Mouse (Mus musculus) kidney, adult 9 months (tissue): ENCODE measurements around the gene Glt28d2.

Experiments
- DNase-seq: peaks from one replicate; pipeline ENCODE4 v3.0.0; 2022

Glt28d2 gene

DNA sequence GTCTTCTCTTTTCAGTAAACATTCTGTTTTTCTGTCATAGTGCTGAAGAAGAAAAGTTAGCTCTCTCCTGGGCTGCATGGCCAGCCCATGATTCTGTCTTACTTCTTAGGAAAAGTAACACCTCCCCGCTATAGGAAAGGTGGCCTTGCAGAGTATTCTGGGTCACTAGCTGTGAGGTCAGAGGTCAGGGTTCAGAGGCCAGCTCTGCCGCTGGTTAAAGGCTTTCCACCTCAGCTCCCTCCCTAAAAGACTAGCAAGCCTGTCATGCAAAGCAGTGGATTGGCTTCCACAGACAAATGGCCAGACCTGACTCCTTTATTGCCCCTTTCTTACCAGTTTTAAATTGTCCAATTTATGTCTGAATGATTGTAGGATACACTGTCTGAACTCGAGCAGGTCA is 23.3 kb downstream of the Glt28d2 start:
- no peak for DNase-seq

DNA sequence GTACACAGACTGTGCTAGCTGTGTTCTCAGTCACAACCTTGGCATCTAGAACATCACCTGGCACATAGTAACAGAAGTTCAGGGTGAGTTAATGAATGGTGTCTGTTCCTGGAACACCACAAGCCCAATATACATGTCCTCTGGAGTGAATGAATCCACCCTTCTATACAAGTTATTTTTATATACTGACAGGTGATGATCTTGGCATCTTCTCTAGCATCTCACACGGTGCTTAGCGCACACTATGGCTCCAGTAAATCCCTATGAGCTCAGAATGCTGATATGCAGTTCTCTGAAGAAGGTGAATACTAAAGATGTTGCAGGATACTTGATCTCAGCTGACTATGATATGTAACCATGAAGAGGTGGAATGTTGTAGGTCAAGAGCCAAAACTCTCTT is 24.4 kb downstream of the Glt28d2 start:
- DNase-seq = no peak

DNA sequence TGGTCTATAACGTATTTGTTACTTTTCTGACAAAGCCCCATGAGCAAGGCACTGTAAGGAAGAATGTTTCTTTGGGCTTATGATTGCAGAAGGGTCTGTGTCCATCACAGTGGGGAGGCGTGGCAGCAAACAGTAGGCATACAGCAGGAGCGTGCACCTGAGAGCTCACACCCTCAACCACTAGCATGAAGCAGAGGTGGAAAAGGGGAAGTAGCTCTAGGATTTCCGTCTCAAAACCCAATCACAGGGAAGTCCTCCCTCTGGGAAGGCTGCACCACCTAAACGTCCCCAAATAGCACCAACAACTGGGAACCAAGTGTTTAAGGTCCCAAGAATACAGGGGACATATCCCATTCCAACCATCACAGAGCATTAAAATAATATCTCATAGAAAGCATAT is 26.3 kb downstream of the Glt28d2 start:
- no peak for DNase-seq

DNA sequence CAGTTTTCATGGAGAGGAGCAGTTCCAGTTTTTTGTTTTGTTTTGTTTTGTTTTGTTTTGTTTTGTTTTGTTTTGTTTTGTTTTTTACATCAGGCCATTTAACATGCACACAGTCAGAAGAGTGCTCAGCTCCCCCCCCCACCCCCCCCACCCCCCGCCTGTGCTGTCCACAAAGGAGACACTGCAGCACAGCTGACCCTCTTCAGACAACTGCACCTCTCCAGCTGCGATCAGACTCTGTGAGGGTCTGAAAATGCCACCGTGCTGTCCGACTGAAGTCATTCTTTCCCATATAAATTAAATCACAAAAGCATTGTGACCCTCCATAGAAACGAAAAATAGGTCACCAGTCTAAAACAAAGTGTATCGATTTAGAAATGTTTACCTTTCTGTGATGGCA is 28.0 kb downstream of the Glt28d2 start:
- DNase-seq = no peak

GRCm38 (mm10) chr3:85858140-85859135 is 28.9 kb downstream of the Glt28d2 start:
- DNase-seq = peak; percentile 40

DNA sequence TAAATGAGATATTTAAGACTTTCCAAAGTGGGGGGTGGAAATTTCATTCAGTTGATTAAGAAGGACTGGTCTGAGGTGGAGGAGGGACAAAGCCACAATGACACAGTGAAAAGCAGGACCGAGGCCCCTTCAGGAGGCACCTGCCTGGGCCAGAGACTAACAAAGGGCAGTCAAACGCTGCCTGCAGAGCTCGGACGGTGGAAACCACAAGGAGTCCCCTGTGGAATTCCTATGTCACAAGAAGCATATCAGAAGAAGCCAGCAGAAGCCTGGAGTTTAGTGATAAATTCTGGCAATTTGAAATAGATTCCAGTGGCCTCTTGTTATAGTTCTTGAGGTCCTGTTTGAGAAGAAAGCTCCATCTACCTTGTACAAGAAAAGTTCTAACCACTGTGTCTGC is 30.2 kb downstream of the Glt28d2 start:
- no peak for DNase-seq

- no peak for DNase-seq
Measured at GRCm38 (mm10) chr3:85855947-85856346, 31.4 kb downstream of the Glt28d2 start.

DNA sequence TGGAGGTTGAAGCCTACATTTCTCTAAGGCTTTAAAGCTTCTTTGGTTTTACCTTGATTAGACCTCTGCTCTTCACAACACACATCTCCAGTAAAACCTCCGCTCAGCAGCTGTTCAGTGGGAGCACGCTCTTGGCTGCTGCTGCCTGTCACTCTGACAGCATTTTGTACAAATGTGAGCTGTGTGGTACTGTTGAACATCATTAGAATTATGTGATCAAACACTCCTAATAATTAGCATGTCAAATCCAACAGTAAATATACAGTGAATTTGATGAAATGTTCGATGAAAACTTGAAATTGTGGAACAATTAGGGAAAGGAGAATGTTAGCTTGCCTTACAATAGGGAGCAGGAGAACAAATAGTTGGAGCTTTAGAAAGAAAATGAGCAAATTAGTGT is 32.3 kb downstream of the Glt28d2 start:
- DNase-seq = no peak

DNA sequence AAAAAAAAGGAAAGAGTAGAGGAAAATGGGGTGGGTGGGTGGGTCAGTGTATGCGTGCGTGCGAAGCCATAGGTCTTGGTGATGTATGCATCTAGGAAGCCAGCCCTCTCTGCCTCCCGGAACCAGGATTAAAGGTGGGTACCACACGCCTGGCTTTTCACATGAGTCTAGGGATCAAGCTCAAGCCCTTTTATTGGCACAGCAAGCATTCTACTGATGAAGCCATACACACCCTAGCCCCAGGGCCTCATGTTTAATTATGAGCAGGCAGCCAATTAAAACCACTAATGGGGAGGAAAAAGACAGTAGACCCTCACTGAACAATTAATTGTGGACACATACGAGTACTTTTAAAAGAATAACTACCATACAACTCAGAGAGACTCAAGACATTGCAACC is 33.2 kb downstream of the Glt28d2 start:
- DNase-seq = no peak

DNA sequence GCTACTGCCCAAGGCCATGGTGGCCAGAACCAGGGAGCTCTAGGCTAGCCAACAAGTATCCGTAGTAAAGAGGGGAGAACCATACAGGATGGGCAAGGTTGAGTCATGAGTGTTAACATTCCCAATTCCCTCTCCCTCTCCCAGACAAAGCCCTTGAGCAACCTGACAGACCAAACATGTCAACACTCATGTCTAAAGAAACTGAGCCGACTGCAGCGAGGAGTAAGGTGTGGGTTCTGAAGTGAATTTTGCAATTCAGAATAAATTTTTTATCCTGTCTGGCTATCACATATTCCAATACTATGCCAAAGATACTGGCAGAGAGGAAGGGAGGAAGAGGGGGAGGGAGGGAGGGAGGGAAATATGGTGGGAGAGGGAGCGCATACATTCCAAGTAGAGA is 33.6 kb downstream of the Glt28d2 start:
- no peak for DNase-seq

DNA sequence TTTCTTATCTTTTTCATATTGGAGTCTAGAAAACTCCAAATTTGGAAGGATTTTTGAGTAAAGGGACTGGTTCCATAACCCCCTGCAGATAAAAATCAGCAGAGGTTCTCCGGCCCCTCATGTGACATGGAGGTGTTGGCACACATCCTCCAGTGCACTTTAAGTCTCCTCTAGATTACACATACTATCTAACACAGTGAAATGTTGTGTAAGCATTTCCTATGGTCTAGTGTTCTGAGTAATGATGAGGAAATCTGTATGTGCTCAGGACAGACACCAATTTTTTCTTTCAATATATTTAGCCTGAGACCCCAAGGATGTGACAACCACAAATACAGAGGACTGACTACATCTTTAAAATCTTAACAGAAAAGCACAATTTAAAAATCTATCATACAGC is 37.2 kb downstream of the Glt28d2 start:
- DNase-seq = no peak

DNA sequence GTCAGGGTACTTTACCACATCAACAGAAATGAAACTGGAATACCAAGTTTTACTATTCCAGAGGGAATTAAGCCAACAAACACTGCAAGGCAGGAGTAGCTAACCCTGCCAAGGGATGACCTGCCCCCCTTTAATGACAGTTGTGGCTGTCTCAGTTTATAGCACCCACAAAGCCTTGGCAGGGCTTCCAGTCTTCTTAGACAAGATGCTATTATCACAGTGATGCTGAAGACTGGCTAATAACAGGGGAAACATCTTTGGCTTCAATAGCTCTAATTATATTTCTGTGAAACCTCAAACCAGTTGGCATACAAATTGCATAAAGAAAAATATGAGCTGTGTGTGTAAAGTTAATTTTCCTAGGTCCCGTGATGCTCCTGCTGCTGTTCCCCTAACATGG is 41.0 kb downstream of the Glt28d2 start:
- no peak for DNase-seq

- DNase-seq = no peak
Measured at GRCm38 (mm10) chr3:85845341-85845740, 42.0 kb downstream of the Glt28d2 start.

- peak; percentile 25 for DNase-seq
Measured at GRCm38 (mm10) chr3:85842881-85843218, 44.5 kb downstream of the Glt28d2 start.

- DNase-seq = no peak
Measured at GRCm38 (mm10) chr3:85842177-85842880, 45.0 kb downstream of the Glt28d2 start.

GRCm38 (mm10) chr3:85841454-85842176 is 45.7 kb downstream of the Glt28d2 start:
- no peak for DNase-seq

GRCm38 (mm10) chr3:85833627-85834026 is 53.7 kb downstream of the Glt28d2 start:
- no peak for DNase-seq

DNA sequence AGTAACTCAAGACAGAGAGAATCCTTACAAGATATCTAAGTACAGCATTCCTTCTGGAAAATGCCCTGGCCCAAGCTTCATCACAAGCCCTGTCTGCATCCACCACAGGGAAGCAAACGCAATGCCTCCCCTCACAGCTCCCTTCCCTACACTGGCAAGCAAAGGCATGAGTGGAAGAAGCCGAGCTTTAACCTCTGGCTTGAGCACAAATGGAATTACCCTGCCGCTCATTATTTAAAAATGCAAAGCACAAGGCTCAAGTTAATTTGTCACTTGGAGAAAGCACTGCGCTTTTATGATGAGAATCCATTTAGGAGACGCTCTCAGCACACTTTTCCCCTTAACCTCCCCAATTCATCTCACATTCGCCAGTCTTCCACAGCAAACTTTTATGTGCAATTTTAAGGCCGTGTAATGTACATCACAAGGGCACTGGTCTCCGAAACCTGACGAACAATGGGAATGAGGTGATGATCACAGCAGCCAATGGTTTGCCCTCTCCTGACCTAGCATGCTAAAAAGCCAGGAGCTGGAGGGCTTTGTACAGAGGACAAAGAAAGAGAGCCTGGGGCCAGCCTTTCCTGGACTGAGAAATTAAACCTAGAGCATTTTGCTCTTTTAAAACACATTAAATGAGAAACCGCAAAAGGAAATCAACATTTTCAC is 54.7 kb downstream of the Glt28d2 start:
- peak; percentile 69 for DNase-seq

DNA sequence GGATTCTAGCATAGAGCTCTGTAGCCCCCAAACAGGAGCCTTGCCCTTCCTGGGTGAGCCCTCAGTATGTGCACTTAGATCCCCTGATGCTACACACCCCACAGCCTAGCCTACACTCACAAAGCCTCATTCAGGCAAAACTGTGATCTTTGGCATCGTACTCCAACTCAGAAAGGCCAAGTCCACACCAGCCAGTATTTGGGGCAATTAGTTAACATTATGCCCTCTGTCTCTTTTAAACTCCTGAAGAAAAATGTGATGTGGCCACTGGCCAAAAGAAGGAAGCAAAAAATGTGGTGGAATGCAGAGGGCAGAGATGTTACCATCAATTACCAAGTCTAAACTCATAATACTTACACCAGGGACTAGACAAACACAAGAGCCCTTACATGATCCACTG is 55.5 kb downstream of the Glt28d2 start:
- DNase-seq = peak; percentile 78

DNA sequence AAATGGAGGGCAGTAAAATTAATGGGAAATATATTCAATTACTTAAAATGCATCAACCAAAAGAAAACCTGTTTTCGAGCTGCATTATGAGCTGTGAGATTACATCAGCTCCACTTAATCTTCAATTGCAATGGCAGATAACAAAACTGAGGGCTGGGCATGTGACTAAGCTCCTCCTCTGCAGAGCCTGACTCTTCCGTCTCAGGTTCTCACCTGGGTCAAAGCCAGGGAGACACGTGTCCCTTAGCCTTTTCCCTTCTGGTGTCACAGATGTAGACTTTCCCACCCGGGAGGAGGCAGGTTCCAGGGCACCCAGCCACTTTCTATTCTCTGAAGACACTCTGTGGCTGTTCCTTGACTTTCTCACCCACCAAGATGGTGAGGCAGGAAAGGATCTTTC is 58.3 kb downstream of the Glt28d2 start:
- peak; percentile 37 for DNase-seq

- peak; percentile 42 for DNase-seq
Measured at GRCm38 (mm10) chr3:85827815-85828214, 59.5 kb downstream of the Glt28d2 start.

GRCm38 (mm10) chr3:85827283-85827682 is 60.0 kb downstream of the Glt28d2 start:
- DNase-seq = peak; percentile 18
